Mouse (Mus musculus) E14TG2a.4 (cell line): ENCODE measurements around the gene Spred3.

Experiments used
- CTCF ChIP-seq: conservative IDR thresholded peaks from 2 replicates; pipeline ENCODE4 v1.5.1; 2014; ENCODE audit warnings: low read length
- NANOG ChIP-seq: IDR thresholded peaks from 2 replicates; pipeline ENCODE4 v1.6.1; 2014; ENCODE audit warnings: borderline replicate concordance, low read length, mixed read lengths
- POU5F1 ChIP-seq: IDR thresholded peaks from 2 replicates; pipeline ENCODE4 v1.6.1; 2014; ENCODE audit warnings: low read length, borderline replicate concordance

GRCm38 (mm10) chr7:29180854-29181236, 10.6 kb upstream of the Spred3 start:
- TF ChIP-seq CTCF: no peak
- no peak for TF ChIP-seq NANOG
- TF ChIP-seq POU5F1: no peak
